Mouse (Mus musculus): ENCODE data around the gene Klhl22.

The Klhl22 gene

DNA sequence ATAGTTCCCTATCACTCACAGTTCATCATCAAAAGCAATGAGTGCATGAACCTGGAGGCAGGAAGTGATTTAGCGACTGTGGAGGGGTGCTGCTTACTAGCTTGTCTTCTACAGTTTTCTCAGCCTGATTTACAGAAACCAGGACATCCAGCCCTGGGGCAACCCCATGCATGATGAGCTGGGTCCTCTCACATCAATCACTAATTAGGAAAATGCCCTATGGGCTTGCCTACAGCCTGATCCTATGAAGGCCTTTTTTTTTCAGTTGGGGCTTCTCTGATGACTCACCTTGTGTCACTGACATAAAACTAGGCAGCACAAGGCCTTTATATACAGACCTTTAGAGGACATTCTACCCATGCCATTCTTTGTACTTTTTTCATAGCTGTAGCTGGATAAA, 20.3 kb downstream of the Klhl22 start:
- ChIA-PET CTCF (interaction anchor here in 3 of 4 experiments (0.5 to 1.5 kb wide), 4 partner anchors 19 to 494 kb away, joined by 3 to 8 read pairs (median 4); partner anchors contain the start of gene Klhl22 (in 2 of the 3)), POLR2A (interaction anchor here in 1 of 4 experiments (1.0 to 1.2 kb wide), 2 partner anchors 11 to 17 kb away, joined by 3 to 4 read pairs; partner anchors contain the start of gene Scarf2)

DNA sequence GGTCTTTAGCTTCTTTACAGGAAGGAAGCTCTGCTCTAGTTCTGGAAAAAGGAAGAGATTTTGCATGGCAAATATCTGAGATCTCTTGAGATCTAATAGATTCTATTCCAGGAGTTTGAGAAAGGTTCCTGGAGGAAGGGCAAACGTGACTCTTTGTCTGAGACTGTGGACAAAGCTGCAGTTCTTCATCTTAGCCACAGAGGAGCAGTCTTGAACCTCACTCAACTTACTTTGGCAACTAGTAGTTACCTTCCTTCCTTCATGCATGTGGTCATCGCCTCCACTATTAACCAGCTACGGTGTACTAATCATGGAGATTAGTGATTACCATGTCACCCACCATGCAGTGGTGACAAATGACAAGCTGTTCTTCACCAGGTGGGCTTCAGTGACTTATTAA, 25.9 kb downstream of the Klhl22 start:
- CTCF ChIA-PET: interaction anchor here in 3 of 4 experiments (0.9 to 2.3 kb wide), 10 partner anchors 9 to 426 kb away, joined by 3 to 6 read pairs (median 4); no protein-coding TSS in a partner anchor
- POLR2A ChIA-PET: interaction anchor here in 3 of 4 experiments (0.6 to 2.8 kb wide), 8 partner anchors 9 to 304 kb away, joined by 3 to 17 read pairs (median 4); partner anchors contain the start of gene Scarf2 (in 1 of the 3)

DNA sequence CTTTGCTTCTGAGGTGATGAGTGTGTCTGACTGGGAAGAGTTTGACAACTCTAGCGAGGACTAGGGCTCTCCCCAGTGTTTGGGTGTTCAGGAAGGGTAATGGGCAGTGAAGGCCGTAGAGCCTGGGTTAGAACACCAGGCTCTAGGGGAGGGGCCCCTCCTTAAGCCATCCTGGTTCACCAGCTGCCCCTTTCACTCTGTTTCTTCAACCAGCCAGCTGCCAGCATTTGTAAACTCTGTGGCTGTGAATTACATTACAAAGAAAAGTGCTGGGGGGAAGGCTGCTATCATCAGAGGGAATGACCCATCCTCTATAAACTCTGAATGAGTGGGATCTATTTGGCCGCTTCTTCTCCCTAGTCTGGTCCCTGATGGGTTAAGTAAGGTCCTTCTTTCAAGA, 33.3 kb downstream of the Klhl22 start:
- POLR2A ChIA-PET: interaction anchor here in 1 of 4 experiments (1.0 to 2.0 kb wide), 3 partner anchors 10 to 33 kb away, joined by 5 read pairs; no protein-coding TSS in a partner anchor
- CTCF ChIA-PET: no interaction called here

DNA sequence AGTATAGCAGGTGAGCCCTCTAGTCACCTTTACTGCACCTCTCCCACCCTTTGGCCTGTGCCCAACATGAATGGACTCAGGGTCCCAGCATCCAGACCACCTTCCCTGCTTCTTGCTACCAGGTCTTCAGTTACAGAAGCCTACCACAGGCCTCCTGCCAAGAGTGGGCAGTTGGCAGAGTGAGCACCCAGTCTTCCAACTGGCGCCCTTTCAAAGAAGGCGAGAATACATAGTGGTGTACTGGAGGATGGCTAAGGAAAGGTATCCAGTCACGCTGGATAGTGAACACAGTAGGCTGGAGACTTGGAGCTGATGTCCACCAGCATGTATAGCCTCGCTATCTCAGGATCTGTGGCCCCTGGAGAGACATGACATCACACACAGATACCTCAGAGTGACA, 34.6 kb downstream of the Klhl22 start:
- ChIA-PET CTCF (interaction anchor here in 1 of 4 experiments (0.7 kb wide), 1 partner anchor 19 kb away, joined by 3 read pairs; no protein-coding TSS in a partner anchor), POLR2A (interaction anchor here in 3 of 4 experiments (0.5 to 1.2 kb wide), 3 partner anchors 14 to 31 kb away, joined by 3 to 7 read pairs (median 3); no protein-coding TSS in a partner anchor)

DNA sequence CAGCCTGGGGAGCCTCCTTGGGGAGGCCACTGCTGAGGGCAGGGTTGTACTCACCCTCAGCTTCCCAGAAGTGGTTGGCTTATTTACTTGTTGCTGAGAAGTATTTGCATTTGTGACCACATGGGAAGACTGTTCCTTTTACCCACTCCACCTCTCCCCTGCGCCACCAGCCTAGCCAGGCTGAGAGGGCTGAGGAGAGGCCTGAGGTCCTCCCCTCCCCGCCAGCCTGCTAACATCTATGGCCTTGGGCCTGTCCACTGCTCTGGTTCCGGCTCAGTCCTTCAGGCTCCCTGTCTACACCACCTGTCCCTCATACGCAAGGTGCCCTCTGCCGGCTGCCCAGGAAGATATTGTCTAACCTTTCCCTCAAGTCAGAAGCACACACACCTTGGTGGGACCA, 36.2 kb downstream of the Klhl22 start:
- CTCF ChIA-PET: interaction anchor here in 3 of 4 experiments (0.5 to 1.8 kb wide), 7 partner anchors 10 to 237 kb away, joined by 3 to 5 read pairs (median 4); no protein-coding TSS in a partner anchor
- POLR2A ChIA-PET: interaction anchor here in 3 of 4 experiments (0.8 to 5.0 kb wide), 14 partner anchors 9 to 452 kb away, joined by 3 to 33 read pairs (median 4); partner anchors contain the start of gene Klhl22 (in 1 of the 3)

DNA sequence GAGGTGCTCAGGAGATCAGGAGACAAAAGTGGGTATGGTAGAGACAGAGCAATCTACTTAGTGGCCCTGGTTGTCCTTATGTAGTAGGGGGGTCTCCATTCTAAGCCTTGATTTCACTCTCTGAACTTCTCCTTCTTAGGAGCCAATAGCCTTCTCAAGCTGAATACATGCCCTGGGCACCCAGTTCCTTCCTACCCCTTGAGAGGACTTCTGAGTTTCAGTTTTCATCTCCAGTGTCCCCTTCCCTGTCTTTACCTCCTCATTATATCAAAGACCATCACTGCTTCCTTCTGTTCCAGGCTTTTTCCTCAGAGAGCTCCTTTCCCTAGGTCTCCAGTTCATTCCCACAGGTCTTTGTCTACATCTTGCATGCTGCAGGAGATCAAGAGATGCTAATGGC, 37.1 kb downstream of the Klhl22 start:
- ChIA-PET POLR2A (interaction anchor here (0.6 to 5.0 kb wide), 17 partner anchors 10 to 293 kb away, joined by 3 to 33 read pairs (median 3); partner anchors contain the start of gene Klhl22 (in 2 of the 4)), CTCF (interaction anchor here in 3 of 4 experiments (0.5 to 1.8 kb wide), 9 partner anchors 11 to 238 kb away, joined by 3 to 5 read pairs (median 3); no protein-coding TSS in a partner anchor)

DNA sequence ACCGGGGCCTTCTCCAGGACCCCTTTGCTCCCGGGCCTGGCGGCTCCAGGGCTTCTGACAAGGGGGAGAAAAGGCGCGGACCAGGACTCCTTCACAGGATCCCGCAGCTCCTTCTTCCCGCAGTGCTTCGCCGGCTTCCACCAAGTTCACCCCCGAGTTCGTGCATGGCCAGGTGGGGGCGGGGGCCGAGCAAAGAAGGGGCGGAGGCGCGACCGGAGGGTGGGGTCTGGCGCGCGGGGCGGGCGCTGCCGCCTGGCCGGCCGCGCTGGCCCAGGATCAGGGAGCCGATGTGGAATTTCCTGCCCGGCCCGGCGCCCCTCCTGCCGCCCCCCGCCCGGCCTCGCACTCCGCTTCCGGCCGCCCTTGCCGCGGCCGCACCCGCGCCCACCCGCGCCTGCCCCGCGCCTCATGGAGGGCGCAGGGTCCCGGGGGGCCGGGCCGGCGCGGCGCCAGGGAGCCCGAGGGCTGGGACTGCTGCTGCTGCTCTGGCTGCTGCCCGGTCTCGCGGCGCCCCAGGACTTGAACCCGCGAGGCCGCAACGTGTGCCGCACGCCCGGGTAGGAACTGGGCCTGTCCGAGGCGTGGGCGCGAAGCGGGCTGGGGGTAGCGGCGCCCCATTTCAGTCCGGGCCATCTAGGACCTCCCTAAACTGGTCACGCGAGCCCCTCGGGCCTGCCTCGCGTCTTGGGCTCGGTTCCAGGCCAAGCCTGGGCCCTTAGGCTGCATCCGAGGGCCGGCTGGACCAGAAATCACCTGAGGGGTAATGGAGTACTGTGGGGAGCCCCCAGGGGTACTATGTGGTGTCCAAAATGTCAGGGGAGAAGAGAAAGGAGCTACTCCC, 37.8 kb downstream of the Klhl22 start, which contains the start of gene Scarf2:
Gene Scarf2, plus strand, starts transcription at position 312 of the 841 bp plus-strand sequence.
- ChIA-PET POLR2A (interaction anchor here (0.6 to 5.0 kb wide), 19 partner anchors 9 to 176 kb away, joined by 3 to 33 read pairs (median 4); partner anchors contain the start of gene Klhl22 (in 3 of the 4)), CTCF (interaction anchor here in 3 of 4 experiments (0.6 to 1.8 kb wide), 10 partner anchors 10 to 239 kb away, joined by 3 to 6 read pairs (median 4); no protein-coding TSS in a partner anchor)

DNA sequence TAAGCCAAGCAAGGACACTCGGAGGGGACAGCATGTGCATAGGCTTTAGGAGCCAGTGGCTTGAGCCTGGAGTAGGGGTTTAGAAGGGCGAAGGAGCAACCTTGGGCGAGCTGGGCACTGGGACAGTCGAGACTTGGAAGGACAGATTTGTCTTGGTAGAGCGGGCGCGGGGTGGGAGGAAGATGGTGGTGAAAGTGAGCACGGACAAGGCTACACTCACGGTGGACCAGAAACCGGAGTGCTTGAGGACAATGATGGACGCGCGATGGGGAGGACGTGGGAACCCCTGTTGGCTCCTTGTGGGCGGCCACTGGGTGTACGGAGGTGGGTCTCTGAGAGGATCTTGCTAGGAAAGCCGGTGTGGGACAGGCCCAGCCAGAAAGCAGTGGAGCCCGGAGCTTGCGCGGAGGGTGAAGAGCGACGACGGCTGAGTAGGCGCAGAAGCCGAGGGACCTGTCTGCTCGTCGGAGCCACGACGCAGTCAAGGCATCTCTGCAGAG, 38.4 kb downstream of the Klhl22 start:
- ChIA-PET CTCF (interaction anchor here in 2 of 4 experiments (0.6 to 1.7 kb wide), 6 partner anchors 9 to 54 kb away, joined by 3 to 6 read pairs (median 4); partner anchors contain the start of gene Klhl22 (in 1 of the 2)), POLR2A (interaction anchor here in 3 of 4 experiments (0.7 to 5.0 kb wide), 12 partner anchors 9 to 161 kb away, joined by 3 to 33 read pairs (median 3); partner anchors contain the start of gene Klhl22 (in 2 of the 3))

DNA sequence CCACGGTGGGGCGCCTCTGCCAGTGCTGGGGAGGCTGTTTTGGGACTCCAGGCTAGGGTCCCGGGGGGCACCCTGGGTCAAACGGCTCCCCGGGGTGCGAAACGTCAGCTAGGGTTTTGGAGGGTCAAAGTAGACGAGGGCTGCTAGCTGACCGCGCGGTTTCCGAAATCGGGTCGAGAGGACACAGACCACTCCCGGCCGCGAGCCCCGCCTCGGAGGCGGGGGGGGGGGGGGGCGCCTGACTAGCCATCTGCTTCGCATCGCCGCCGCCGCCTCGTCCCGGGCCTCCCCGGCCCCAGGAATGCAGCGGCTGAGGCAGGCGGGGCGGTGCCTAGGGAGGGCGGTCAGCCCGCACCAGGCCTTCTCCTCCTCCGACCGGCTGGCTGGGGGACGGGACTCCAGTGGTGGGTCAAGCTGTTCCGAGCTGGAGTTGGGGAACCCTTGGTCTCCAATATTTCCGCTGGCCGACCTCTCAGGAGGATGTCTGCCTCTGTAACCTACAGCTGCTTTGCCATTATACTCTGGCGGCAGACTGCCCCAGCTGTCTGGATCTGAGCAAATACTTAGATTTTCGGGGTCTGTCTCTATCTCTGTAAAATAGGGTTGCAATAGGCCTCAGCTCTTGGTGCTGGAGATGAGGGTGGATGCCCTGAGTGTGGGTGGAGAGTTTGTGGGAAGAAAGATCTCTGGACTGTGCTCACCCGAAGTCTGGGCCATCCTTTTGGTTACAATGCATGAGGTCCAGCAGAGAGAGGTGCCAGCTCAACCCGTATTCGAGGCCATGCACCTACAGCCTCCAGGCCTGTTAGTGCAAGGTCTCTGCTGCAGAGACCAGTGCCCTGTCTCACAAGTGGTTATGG, 39.1 kb downstream of the Klhl22 start:
- POLR2A ChIA-PET: interaction anchor here in 3 of 4 experiments (0.7 to 5.0 kb wide), 11 partner anchors 9 to 161 kb away, joined by 3 to 33 read pairs (median 3); partner anchors contain the start of genes Klhl22 (in 2 of the 3) and Ess2 (in 1 of the 3)
- CTCF ChIA-PET: interaction anchor here in 3 of 4 experiments (0.8 to 1.6 kb wide), 7 partner anchors 14 to 140 kb away, joined by 3 to 7 read pairs (median 5); partner anchors contain the start of gene Klhl22 (in 1 of the 3)

DNA sequence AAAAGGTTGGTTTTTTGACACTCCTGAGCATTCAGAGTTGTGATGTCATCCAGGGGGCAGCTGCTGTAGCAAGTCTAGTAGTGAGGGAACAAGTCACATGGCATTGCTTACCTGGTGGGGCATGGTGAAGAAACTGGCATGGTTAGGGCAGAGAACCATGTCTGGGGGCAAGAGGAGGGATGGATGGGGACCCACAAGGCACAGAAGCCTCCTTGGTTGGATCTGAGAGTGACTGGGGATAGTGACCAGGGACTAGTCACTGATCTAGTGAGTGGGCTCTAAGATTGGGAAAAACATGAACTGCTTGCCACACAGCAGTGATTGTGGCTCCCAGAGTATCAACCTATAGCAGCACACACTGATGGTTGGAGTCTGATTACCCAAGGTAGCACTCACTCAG, 40.2 kb downstream of the Klhl22 start:
- POLR2A ChIA-PET: interaction anchor here in 3 of 4 experiments (0.6 to 5.0 kb wide), 5 partner anchors 8 to 1973 kb away, joined by 4 to 33 read pairs (median 13); no protein-coding TSS in a partner anchor

DNA sequence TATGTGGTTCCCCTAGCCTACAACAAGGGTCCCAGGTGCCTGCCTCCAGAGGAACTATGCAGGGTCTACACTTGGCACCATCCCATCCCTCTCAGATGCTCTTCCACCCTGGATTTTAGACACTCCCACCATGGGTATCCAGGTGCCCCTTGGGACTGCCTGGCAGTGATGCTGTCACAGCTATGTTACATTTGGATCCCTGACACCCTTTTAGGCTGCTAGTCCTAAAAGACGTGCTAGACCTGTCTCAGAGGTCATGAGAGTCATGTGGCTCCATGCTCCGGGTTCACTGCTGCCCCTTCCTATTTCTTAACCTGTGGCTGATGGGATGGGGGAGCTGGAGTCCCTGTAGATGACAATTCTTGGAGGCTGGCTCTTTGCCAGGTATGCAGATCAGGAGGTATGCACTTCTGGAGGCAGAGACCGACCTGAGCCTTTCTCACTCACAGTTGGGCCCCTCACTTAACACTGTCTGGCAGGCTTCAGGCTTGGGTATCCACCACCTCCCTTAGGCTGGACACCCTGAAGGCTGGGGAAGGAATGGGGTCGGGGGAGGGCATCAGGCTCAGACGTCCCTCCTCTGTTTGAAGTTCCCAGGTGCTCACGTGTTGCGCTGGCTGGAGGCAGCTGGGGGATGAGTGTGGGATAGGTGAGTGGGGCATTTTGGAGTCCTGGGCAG, 42.5 kb downstream of the Klhl22 start:
- CTCF ChIA-PET: interaction anchor here in 1 of 4 experiments (1.8 kb wide), 1 partner anchor 41 kb away, joined by 6 read pairs; no protein-coding TSS in a partner anchor
- POLR2A ChIA-PET: interaction anchor here in 1 of 4 experiments (0.9 to 4.4 kb wide), 5 partner anchors 10 to 43 kb away, joined by 3 to 17 read pairs (median 7); partner anchors contain the start of gene Klhl22

More for the DNA sequence above, 40.2 kb downstream of the Klhl22 start:
- CTCF ChIA-PET: interaction anchor here in 1 of 4 experiments (1.5 kb wide), 1 partner anchor 15 kb away, joined by 5 read pairs; no protein-coding TSS in a partner anchor

DNA sequence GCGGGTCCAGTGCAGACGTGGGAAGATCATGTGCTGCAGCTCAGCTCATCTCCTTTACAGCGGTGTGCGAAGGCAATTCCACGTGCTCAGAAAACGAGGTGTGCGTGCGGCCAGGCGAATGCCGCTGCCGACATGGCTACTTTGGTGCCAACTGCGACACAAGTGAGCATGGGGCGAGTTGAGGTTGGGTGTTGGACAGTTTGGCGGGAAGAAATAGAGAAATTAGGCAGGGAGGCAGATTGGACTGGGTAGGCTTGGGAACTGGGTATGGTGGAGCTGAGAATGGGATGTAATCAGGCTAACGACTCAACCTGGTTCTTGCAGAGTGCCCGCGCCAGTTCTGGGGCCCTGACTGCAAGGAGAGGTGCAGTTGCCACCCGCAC, 43.0 kb downstream of the Klhl22 start:
- ChIA-PET POLR2A (interaction anchor here in 2 of 4 experiments (0.9 to 4.4 kb wide), 6 partner anchors 10 to 126 kb away, joined by 3 to 17 read pairs (median 4); partner anchors contain the start of gene Klhl22 (in 1 of the 2)), CTCF (no interaction called here)

DNA sequence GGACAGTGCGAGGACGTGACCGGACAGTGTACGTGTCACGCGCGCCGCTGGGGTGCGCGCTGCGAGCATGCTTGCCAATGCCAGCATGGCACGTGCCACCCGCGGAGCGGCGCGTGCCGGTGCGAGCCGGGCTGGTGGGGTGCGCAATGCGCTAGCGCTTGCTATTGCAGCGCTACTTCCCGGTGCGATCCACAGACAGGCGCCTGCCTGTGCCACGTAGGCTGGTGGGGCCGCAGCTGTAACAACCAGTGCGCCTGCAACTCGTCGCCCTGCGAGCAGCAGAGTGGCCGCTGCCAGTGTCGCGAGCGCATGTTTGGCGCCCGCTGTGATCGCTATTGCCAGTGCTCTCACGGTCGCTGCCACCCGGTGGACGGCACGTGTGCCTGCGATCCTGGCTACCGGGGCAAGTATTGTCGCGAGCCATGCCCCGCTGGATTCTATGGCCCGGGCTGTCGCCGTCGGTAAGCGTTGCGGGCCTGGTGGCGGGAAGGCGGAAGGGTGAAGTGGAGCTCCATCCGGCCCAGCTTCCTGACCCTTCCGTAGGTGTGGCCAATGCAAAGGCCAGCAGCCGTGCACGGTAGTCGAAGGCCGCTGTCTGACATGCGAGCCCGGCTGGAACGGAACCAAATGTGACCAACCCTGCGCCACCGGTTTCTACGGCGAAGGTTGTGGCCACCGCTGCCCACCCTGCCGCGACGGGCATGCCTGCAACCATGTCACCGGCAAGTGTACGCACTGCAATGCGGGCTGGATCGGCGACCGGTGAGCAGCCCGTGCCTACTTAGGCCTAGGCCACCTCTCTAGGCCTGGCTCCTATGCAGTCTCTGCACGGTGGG, 43.6 kb downstream of the Klhl22 start:
- POLR2A ChIA-PET: interaction anchor here in 2 of 4 experiments (1.0 to 4.4 kb wide), 7 partner anchors 11 to 125 kb away, joined by 3 to 17 read pairs (median 3); partner anchors contain the start of gene Klhl22 (in 2 of the 2)
- CTCF ChIA-PET: no interaction called here

DNA sequence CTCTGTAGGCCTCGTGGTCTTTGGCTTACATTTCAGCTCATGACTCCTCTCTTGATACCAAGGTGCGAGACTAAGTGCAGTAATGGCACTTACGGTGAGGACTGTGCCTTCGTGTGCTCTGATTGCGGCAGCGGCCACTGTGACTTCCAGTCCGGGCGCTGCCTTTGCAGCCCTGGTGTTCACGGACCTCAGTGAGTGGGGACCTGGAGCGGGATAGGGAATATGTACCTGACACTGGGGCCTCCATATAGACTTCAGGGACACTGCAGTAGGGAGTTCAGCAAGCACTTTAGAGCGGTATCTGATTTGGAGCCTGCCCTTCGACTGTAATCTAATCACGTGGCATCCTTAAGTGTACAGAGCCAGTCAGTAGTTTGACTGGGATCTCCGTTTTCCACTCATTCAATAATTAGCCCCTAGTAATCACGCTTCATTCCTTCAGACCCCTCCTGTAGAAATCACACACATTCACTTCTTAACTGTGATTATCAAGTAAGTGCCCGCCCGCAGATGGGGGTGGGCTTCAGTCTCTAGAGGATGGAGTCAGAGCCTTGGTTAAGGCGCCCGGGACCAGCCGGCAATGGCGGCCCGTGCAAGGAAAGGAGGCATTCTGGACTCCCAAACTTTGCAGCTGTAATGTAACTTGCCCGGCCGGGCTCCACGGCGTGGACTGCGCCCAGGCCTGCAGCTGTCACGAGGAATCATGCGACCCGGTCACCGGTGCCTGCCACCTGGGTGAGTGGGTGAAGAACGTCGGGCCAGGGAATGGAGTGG, 44.4 kb downstream of the Klhl22 start:
- CTCF ChIA-PET: interaction anchor here in 2 of 4 experiments (0.9 to 1.0 kb wide), 2 partner anchors 9 to 44 kb away, joined by 3 to 10 read pairs; partner anchors contain the start of gene Klhl22 (in 1 of the 2)
- POLR2A ChIA-PET: interaction anchor here in 2 of 4 experiments (0.9 to 4.4 kb wide), 23 partner anchors 8 to 313 kb away, joined by 3 to 17 read pairs (median 4); partner anchors contain the start of genes Klhl22 (in 2 of the 2) and Gm20518 (in 1 of the 2)
